Mouse (Mus musculus) heart, adult 2 months (tissue): ENCODE measurements around the gene Lrrc14b. TPM values are rescaled to one million over a fixed set of nuclear protein-coding genes. Genes with fewer than 3 reads are reported as not detected.

Experiments
- DNase-seq, 2 experiments: peaks; one replicate each; pipeline ENCODE4 v3.0.0; 2021
- H3K27ac ChIP-seq: fragments of 200-600 bp; 2 replicates; pipeline ENCODE4 v1.8.1; 2022
- H3K27me3 ChIP-seq: fragments of 200-500 bp; 2 replicates; pipeline ENCODE4 v1.6.1; 2012; ENCODE audit warnings: mild to moderate bottlenecking, low read length, inconsistent platforms, mixed read lengths; ENCODE audit not compliant: control insufficient read depth, insufficient read depth
- H3K36me3 ChIP-seq: fragments of 200-500 bp; 2 replicates; pipeline ENCODE4 v1.6.1; 2012; ENCODE audit warnings: low read length, inconsistent platforms; ENCODE audit not compliant: control insufficient read depth, insufficient read depth
- H3K4me1 ChIP-seq: fragments of 200-500 bp; 2 replicates; pipeline ENCODE4 v1.6.1; 2011; ENCODE audit warnings: low read length; ENCODE audit not compliant: control insufficient read depth, insufficient read depth
- H3K4me3 ChIP-seq: fragments of 200-600 bp; 2 replicates; pipeline ENCODE4 v1.8.1; 2022
- H3K79me2 ChIP-seq: fragments of 200-500 bp; replicated peaks from 2 replicates; pipeline ENCODE4 v1.6.1; 2012; ENCODE audit warnings: mild to moderate bottlenecking, inconsistent platforms, low read length, moderate library complexity, mixed read lengths; ENCODE audit not compliant: control insufficient read depth, insufficient read depth
- H3K9ac ChIP-seq: fragments of 200-500 bp; 2 replicates; pipeline ENCODE4 v1.6.1; 2012; ENCODE audit warnings: low read depth, mild to moderate bottlenecking, control low read depth, inconsistent platforms, low read length, mixed read lengths
- CTCF ChIP-seq: fragments of 200-600 bp; IDR thresholded peaks from 2 replicates; pipeline ENCODE4 v1.8.1; 2022; ENCODE audit warnings: antibody characterized with exemption, mild to moderate bottlenecking, moderate library complexity
- EP300 ChIP-seq: fragments of 200-500 bp; IDR thresholded peaks from 2 replicates; pipeline ENCODE4 v1.6.1; 2011; ENCODE audit warnings: low read depth, low read length, control low read depth; ENCODE audit not compliant: insufficient read depth
- POLR2A ChIP-seq: fragments of 200-500 bp; IDR thresholded peaks from 2 replicates; pipeline ENCODE4 v1.6.1; 2011; ENCODE audit warnings: mild to moderate bottlenecking, low read depth, low read length, control low read depth; ENCODE audit not compliant: insufficient read depth
- WGBS: fragments of 180-500 bp; shearing (Covaris S2); methylation state at CpG from one replicate; pipeline ENCODE4 v1.1.7; 2018; 5-methylcytosine and 5-hydroxymethylcytosine counted together
- intact Hi-C: fragments of 180-260 bp; cut with DNase I; formaldehyde crosslinking; loops from one replicate; pipeline ENCODE4 v1.15.1; 2025
- polyA plus RNA-seq: library from polyadenylated mRNA; depleted of rRNA; stranded (reverse); fragments of >200 nt; gene quantifications from 2 replicates; pipeline ENCODE4 v1.2.3, GENCODE M21; 2012
- total RNA-seq, 2 experiments: library from RNA; stranded (reverse); gene quantifications; 2 replicates each; pipeline ENCODE4 v1.2.3; 2021

Lrrc14b gene
- total and polyA plus RNA-seq, 3 experiments = 69.4 to 99.4 (median 75.1) TPM

GRCm38 (mm10) chr13:74381533-74382276 is 17.9 kb upstream of the Lrrc14b start:
- intact Hi-C loops = no loop called here
- H3K27me3 ChIP-seq = no peaks in the 10 kb centered on the region
- H3K27ac ChIP-seq = no peak overlapping the region
- H3K36me3 ChIP-seq = 0 out of 2 replicates have a peak, but pooled peaks cover 3% of the 10 kb centered on the region
- no peak overlapping the region for H3K9ac ChIP-seq
- no peaks in the 10 kb centered on the region for H3K79me2 ChIP-seq
- WGBS = 60% methylated on average over 10 of the region's 10 CpGs
- TF ChIP-seq EP300 = no peak
- TF ChIP-seq POLR2A = no peak
- no peak for TF ChIP-seq CTCF
- DNase-seq = no peak
- no peak overlapping the region for H3K4me3 ChIP-seq
- H3K4me1 ChIP-seq = no peaks in the 10 kb centered on the region

- 52% methylated on average over 13 of the region's 13 CpGs for WGBS
- Histone ChIP-seq H3K4me1 (no peaks in the 10 kb centered on the region; the same call in 1 of the 2 replicates), H3K36me3 (peaks cover 17% of the 10 kb centered on the region), H3K27me3 (no peaks in the 10 kb centered on the region), H3K27ac (peak overlapping the region; percentile 94), H3K79me2 (no peaks in the 10 kb centered on the region), H3K4me3 (peak overlapping the region; percentile 54), H3K9ac (peak overlapping the region; percentile 70)
- peak; percentile 57 to 60 for DNase-seq
- no peak for TF ChIP-seq CTCF
- TF ChIP-seq EP300 = 0 out of 2 replicates have a peak, but pooled peaks have one; percentile 20
- intact Hi-C loops = no loop called here
Measured at GRCm38 (mm10) chr13:74363176-74363858, 488 bp downstream of the Lrrc14b start.

- intact Hi-C loops = no loop called here
- TF ChIP-seq POLR2A = no peak
- no peak for TF ChIP-seq CTCF
- TF ChIP-seq EP300 = no peak
- Histone ChIP-seq H3K27me3 (no peaks in the 10 kb centered on the region), H3K36me3 (peaks cover 19% of the 10 kb centered on the region), H3K9ac (peak overlapping the region; percentile 35; the same call in 1 of the 2 replicates), H3K4me1 (no peaks in the 10 kb centered on the region; the same call in 1 of the 2 replicates), H3K4me3 (peak overlapping the region; percentile 54), H3K79me2 (no peaks in the 10 kb centered on the region), H3K27ac (peak overlapping the region; percentile 94; the same call in 1 of the 2 replicates)
- DNase-seq = no peak
- 47% methylated on average over 2 of the region's 2 CpGs for WGBS
Measured at GRCm38 (mm10) chr13:74362218-74362617, 1.6 kb downstream of the Lrrc14b start.

GRCm38 (mm10) chr13:74356491-74356890 is 7.3 kb downstream of the Lrrc14b start:
- Histone ChIP-seq H3K36me3 (peaks cover 25% of the 10 kb centered on the region), H3K27me3 (no peaks in the 10 kb centered on the region), H3K4me3 (no peak overlapping the region), H3K79me2 (no peaks in the 10 kb centered on the region; the same call in 1 of the 2 replicates), H3K9ac (no peak overlapping the region), H3K27ac (no peak overlapping the region), H3K4me1 (no peaks in the 10 kb centered on the region; the same call in 1 of the 2 replicates)
- intact Hi-C loops = loop anchor here (10.0 kb wide), 1 partner anchor 108 kb away; no protein-coding TSS in a partner anchor
- 81% methylated on average over 13 of the region's 13 CpGs for WGBS
- no peak for DNase-seq
- no peak for TF ChIP-seq EP300
- TF ChIP-seq POLR2A = no peak
- TF ChIP-seq CTCF = no peak

GRCm38 (mm10) chr13:74350435-74350906 is 13.3 kb downstream of the Lrrc14b start:
- H3K4me1 ChIP-seq = no peaks in the 10 kb centered on the region; the same call in 1 of the 2 replicates
- WGBS = 1% methylated on average over 15 of the region's 15 CpGs
- H3K4me3 ChIP-seq = peak overlapping the region; percentile 79
- no peaks in the 10 kb centered on the region for H3K27me3 ChIP-seq
- peak overlapping the region; percentile 98 for H3K27ac ChIP-seq
- DNase-seq = no peak
- no peaks in the 10 kb centered on the region; the same call in 1 of the 2 replicates for H3K79me2 ChIP-seq
- intact Hi-C loops = loop anchor here (10.0 kb wide), 1 partner anchor 114 kb away; no protein-coding TSS in a partner anchor
- H3K9ac ChIP-seq = peak overlapping the region; percentile 72
- TF ChIP-seq EP300 = no peak
- no peak for TF ChIP-seq CTCF
- TF ChIP-seq POLR2A = no peak
- H3K36me3 ChIP-seq = peaks cover 22% of the 10 kb centered on the region
